Mouse (Mus musculus): ENCODE measurements around the gene Rapgef4. TPM values are rescaled to one million over a fixed set of nuclear protein-coding genes. Genes with fewer than 3 reads are reported as not detected.
A peak's percentile ranks its signal among the peaks of the same experiment; 100 is the strongest.

The Rapgef4 gene
- 14.4 and 23.4 TPM in 2 replicates for polyA plus RNA-seq (2015; fragmentation: Nextera tagmentation; extraction: Ambion mirVana)

GRCm38 (mm10) chr2:71980771-71981342 lies at the start of gene Rapgef4:
Gene Rapgef4, plus strand, starts transcription at chr2:71981240.
- peak within 1 kb of the TSS; percentile 86 for H3K4me2 ChIP-seq (ENCODE audit: low read length)
- WGBS = under 1% methylated on average over 42 of the region's 52 CpGs
- H3K27ac ChIP-seq (ENCODE audit: low read length) = peak within 1 kb of the TSS; percentile 53
- peak within 1 kb of the TSS; percentile 75 for H3K4me3 ChIP-seq (replicated peaks; ENCODE audit: low read length)
- H3K4me1 ChIP-seq (replicated peaks; ENCODE audit: control insufficient read depth, insufficient read depth, low read length) = peaks cover 14% of the 10 kb centered on the region
- no peaks in the 10 kb centered on the region for H3K27me3 ChIP-seq (replicated peaks; ENCODE audit: control insufficient read depth, insufficient read depth, low read length)
- no peaks in the 10 kb centered on the region for H3K36me3 ChIP-seq (ENCODE audit: control insufficient read depth, insufficient read depth)
- ATAC-seq = peak; percentile 78
- no peaks in the 10 kb centered on the region for H3K9me3 ChIP-seq (ENCODE audit: control insufficient read depth, low read length)
- peak within 1 kb of the TSS; percentile 93 for H3K9ac ChIP-seq (replicated peaks; ENCODE audit: low read depth, low read length)

DNA sequence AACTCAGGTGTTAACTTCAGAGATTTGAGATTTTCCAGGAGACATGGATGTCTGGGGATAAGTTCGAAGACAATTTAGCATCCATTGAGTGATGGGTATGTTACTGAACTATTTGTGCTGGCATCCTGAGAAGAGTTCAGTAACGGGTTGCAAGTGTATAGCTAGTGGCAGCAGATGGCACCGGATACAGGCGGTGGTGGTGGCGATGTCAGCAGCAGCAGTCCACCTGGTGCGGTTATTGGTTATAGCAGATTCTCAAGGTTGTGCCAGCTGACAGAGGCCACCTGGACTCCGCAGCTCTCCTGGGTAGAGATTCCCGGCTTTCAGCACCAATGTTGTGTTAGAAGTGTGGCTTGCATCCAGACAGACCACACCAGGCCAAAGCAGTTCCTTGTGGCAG lies 47.0 kb upstream of the Rapgef4 start:
- Histone ChIP-seq H3K27me3 (replicated peaks; ENCODE audit: control insufficient read depth, insufficient read depth, low read length) (no peaks in the 10 kb centered on the region), H3K36me3 (ENCODE audit: control insufficient read depth, insufficient read depth) (no peaks in the 10 kb centered on the region), H3K27ac (ENCODE audit: low read length) (no peak overlapping the region), H3K9ac (replicated peaks; ENCODE audit: low read depth, low read length) (no peak overlapping the region), H3K4me3 (replicated peaks; ENCODE audit: low read length) (no peak overlapping the region), H3K4me1 (replicated peaks; ENCODE audit: control insufficient read depth, insufficient read depth, low read length) (no peaks in the 10 kb centered on the region), H3K9me3 (ENCODE audit: control insufficient read depth, low read length) (no peaks in the 10 kb centered on the region), H3K4me2 (ENCODE audit: low read length) (no peak overlapping the region)
- 90% methylated on average over 8 of the region's 8 CpGs for WGBS
- no peak for ATAC-seq

GRCm38 (mm10) chr2:71936711-71937110 lies 44.3 kb upstream of the Rapgef4 start:
- Histone ChIP-seq H3K27me3 (replicated peaks; ENCODE audit: control insufficient read depth, insufficient read depth, low read length) (no peaks in the 10 kb centered on the region), H3K4me2 (ENCODE audit: low read length) (no peak overlapping the region), H3K9me3 (ENCODE audit: control insufficient read depth, low read length) (no peaks in the 10 kb centered on the region), H3K36me3 (ENCODE audit: control insufficient read depth, insufficient read depth) (no peaks in the 10 kb centered on the region), H3K4me3 (replicated peaks; ENCODE audit: low read length) (no peak overlapping the region), H3K9ac (replicated peaks; ENCODE audit: low read depth, low read length) (no peak overlapping the region), H3K27ac (ENCODE audit: low read length) (no peak overlapping the region), H3K4me1 (replicated peaks; ENCODE audit: control insufficient read depth, insufficient read depth, low read length) (no peaks in the 10 kb centered on the region)
- ATAC-seq = no peak
- 91% methylated on average over 1 of the region's 1 CpGs for WGBS

DNA sequence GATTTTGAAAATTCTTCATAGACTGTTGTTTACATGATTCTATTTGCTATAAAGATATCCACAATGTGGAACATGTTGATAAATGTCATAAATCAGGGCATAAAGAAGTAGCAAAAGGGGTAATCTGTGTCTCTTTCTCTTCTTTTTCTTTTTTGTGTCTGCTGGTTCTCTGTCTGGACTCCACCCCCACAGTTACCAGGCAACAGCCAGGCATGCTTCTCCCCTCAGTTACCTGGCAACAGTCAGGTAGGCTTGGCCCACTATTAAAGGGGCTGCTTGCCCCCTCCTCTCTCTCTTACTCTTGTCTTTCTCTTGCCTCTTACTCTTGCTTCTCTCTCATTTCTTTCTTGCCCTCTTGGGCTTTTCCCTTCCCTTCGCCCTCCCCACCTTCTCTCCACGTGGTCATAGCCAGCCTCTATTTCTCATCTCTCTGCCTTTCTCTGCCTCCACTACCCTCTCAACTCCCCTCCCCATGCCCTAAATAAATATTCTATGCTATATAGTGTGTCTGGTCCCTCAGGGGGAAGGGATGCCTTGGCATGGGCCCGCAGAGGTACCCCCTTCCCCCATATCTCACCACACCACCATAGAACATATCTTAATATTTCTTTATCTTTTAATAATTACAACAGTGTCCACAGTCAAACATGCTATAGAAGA lies 43.3 kb upstream of the Rapgef4 start:
- WGBS = 73% methylated on average over 3 of the region's 3 CpGs
- Histone ChIP-seq H3K27ac (ENCODE audit: low read length) (no peak overlapping the region), H3K4me3 (replicated peaks; ENCODE audit: low read length) (no peak overlapping the region), H3K9ac (replicated peaks; ENCODE audit: low read depth, low read length) (no peak overlapping the region), H3K9me3 (ENCODE audit: control insufficient read depth, low read length) (no peaks in the 10 kb centered on the region), H3K36me3 (ENCODE audit: control insufficient read depth, insufficient read depth) (no peaks in the 10 kb centered on the region), H3K27me3 (replicated peaks; ENCODE audit: control insufficient read depth, insufficient read depth, low read length) (no peaks in the 10 kb centered on the region), H3K4me2 (ENCODE audit: low read length) (no peak overlapping the region), H3K4me1 (replicated peaks; ENCODE audit: control insufficient read depth, insufficient read depth, low read length) (no peaks in the 10 kb centered on the region)
- peak; percentile 66 for ATAC-seq

DNA sequence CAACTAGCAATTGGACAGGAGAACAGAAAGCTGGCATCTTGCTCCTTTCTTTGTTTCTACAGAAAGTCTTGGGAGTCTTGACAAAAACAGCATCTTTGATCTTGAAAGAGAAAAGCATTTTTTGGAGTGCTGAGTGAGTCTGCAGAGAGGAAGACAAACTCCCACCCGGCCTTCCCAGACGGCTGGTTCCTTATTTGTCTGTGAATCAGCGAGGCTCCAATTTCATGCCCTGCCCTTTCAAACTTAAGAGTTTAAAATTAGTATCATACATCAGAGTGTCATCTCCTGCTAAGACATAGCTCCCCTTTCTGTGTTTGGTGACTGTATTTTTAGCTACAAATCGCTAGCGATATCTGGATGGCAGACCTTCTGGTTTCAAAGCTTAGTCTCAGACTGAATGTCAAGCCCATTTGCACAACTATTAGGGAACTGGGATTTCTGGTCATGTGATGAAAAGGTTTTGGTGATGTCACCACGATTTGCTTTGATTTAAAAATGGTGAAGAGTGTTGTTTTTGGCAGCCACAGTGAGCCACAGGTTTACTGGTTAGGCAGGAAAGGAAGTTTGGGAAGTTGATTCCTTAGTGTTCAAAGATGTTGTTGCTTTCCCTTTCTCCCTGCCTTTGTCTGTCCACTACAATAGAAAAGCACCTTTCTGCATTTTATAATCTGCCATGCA lies 42.2 kb upstream of the Rapgef4 start:
- no peaks in the 10 kb centered on the region for H3K36me3 ChIP-seq (ENCODE audit: control insufficient read depth, insufficient read depth)
- no peak for ATAC-seq
- 63% methylated on average over 6 of the region's 6 CpGs for WGBS

DNA sequence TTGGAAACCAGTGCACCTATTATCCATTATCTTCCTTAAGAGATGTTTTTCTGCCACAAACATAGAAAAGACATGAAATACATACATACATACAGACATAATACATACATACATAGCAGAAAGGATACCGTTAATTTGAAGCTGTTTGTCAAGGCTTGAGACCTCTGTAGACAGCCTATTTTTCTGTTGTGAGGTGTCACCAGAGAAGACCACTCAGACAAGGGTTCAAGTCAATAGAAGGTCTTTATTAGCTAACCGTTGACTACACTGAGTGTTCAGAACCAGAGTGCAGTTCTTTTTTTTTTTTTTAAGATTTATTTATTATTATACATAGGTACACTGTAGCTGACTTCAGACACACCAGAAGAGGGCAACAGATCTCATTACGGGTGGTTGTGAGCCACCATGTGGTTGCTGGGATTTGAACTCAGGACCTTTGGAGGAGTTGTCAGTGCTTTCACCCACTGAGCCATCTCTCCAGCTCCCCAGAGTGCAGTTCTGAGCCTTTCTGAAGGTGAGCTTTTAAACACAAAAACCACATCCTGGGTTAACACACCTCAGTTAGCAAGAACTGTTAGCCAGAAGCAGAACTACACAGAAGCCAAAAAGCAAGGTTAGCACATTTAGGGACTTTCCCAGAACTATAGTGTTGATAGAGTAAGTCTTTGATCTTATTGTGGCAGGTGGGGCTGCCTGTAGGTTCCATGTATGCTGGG lies 39.9 kb upstream of the Rapgef4 start:
- H3K36me3 ChIP-seq (ENCODE audit: control insufficient read depth, insufficient read depth) = no peaks in the 10 kb centered on the region
- H3K9me3 ChIP-seq (ENCODE audit: control insufficient read depth, low read length) = no peaks in the 10 kb centered on the region
- ATAC-seq = no peak
- H3K9ac ChIP-seq (replicated peaks; ENCODE audit: low read depth, low read length) = no peak overlapping the region
- no peaks in the 10 kb centered on the region for H3K27me3 ChIP-seq (replicated peaks; ENCODE audit: control insufficient read depth, insufficient read depth, low read length)
- H3K4me3 ChIP-seq (replicated peaks; ENCODE audit: low read length) = no peak overlapping the region
- H3K4me2 ChIP-seq (ENCODE audit: low read length) = no peak overlapping the region
- WGBS = 98% methylated on average over 3 of the region's 3 CpGs
- no peak overlapping the region for H3K27ac ChIP-seq (ENCODE audit: low read length)
- H3K4me1 ChIP-seq (replicated peaks; ENCODE audit: control insufficient read depth, insufficient read depth, low read length) = no peaks in the 10 kb centered on the region

More for the DNA sequence above, 42.2 kb upstream of the Rapgef4 start:
- Histone ChIP-seq H3K27ac (ENCODE audit: low read length) (no peak overlapping the region), H3K9me3 (ENCODE audit: control insufficient read depth, low read length) (no peaks in the 10 kb centered on the region), H3K4me3 (replicated peaks; ENCODE audit: low read length) (no peak overlapping the region), H3K9ac (replicated peaks; ENCODE audit: low read depth, low read length) (no peak overlapping the region), H3K4me2 (ENCODE audit: low read length) (no peak overlapping the region), H3K4me1 (replicated peaks; ENCODE audit: control insufficient read depth, insufficient read depth, low read length) (no peaks in the 10 kb centered on the region), H3K27me3 (replicated peaks; ENCODE audit: control insufficient read depth, insufficient read depth, low read length) (no peaks in the 10 kb centered on the region)

DNA sequence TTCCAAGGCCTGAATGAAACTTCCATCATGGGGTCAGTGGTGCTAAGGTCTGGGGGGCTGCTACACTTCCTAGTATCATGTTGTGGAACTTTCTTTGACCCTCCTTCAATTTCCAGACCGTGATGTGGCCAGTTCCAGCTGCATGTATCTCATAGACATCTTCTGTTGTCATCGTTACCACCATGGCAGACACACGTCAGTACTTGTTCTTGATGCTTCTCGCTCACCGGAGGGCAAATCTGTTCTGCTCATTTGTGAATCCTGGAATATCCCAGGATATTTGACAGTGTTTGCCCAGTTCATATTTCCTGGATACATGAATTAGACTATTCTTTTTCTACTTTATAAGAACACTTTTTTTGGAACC lies 39.3 kb upstream of the Rapgef4 start:
- H3K9me3 ChIP-seq (ENCODE audit: control insufficient read depth, low read length) = no peaks in the 10 kb centered on the region
- H3K27ac ChIP-seq (ENCODE audit: low read length) = no peak overlapping the region
- ATAC-seq = no peak
- no peaks in the 10 kb centered on the region for H3K4me1 ChIP-seq (replicated peaks; ENCODE audit: control insufficient read depth, insufficient read depth, low read length)
- H3K4me2 ChIP-seq (ENCODE audit: low read length) = no peak overlapping the region
- H3K4me3 ChIP-seq (replicated peaks; ENCODE audit: low read length) = no peak overlapping the region
- H3K36me3 ChIP-seq (ENCODE audit: control insufficient read depth, insufficient read depth) = no peaks in the 10 kb centered on the region
- WGBS = 94% methylated on average over 5 of the region's 5 CpGs
- no peaks in the 10 kb centered on the region for H3K27me3 ChIP-seq (replicated peaks; ENCODE audit: control insufficient read depth, insufficient read depth, low read length)
- no peak overlapping the region for H3K9ac ChIP-seq (replicated peaks; ENCODE audit: low read depth, low read length)

DNA sequence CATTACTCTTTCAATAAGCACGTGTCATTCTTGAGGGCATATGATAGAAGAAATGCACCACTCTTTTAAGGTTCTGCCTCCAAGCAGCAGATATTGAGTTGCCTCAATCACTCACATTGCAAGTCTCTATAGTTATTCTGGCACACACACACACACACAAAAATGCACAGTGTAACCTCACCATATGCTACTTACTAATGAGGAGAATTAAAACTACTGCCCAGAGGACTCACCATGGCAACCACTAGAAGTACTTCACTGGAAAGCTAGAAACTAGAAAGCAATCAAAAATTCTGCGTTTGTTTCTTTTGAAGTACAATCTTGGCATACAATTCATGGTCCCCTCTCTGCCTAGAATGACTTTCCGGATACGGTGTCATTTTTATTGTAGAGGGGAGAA lies 29.8 kb upstream of the Rapgef4 start:
- WGBS = 35% methylated on average over 4 of the region's 4 CpGs
- H3K9ac ChIP-seq (replicated peaks; ENCODE audit: low read depth, low read length) = no peak overlapping the region
- H3K27ac ChIP-seq (ENCODE audit: low read length) = no peak overlapping the region
- peaks cover 3% of the 10 kb centered on the region; the same call in 1 of the 2 replicates for H3K4me1 ChIP-seq (replicated peaks; ENCODE audit: control insufficient read depth, insufficient read depth, low read length)
- no peaks in the 10 kb centered on the region for H3K27me3 ChIP-seq (replicated peaks; ENCODE audit: control insufficient read depth, insufficient read depth, low read length)
- H3K4me3 ChIP-seq (replicated peaks; ENCODE audit: low read length) = no peak overlapping the region
- H3K4me2 ChIP-seq (ENCODE audit: low read length) = no peak overlapping the region
- no peaks in the 10 kb centered on the region for H3K9me3 ChIP-seq (ENCODE audit: control insufficient read depth, low read length)
- no peaks in the 10 kb centered on the region for H3K36me3 ChIP-seq (ENCODE audit: control insufficient read depth, insufficient read depth)
- no peak for ATAC-seq

DNA sequence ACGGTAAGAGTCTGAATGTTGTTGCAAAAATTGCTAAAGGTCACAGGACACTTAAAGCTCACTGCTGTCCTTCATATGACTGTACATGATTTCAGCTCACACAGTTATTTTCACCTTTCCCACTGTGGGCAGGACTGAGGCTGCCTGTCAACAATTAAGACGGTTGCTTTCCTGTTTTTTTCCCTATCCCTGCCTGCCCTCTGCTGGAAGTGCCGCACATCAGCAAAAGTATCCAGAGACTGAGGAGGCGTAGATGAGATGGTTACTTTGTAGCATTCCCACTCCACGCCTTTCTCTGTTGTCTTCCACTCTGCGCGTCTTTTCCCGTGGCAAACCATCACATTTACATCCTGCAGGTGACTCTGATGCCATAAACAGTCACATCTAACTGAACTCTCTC lies 25.4 kb upstream of the Rapgef4 start:
- ATAC-seq = no peak; the same call in 1 of the 2 replicates
- Histone ChIP-seq H3K4me3 (replicated peaks; ENCODE audit: low read length) (no peak overlapping the region), H3K9me3 (ENCODE audit: control insufficient read depth, low read length) (no peaks in the 10 kb centered on the region), H3K27ac (ENCODE audit: low read length) (no peak overlapping the region), H3K4me2 (ENCODE audit: low read length) (no peak overlapping the region), H3K36me3 (ENCODE audit: control insufficient read depth, insufficient read depth) (no peaks in the 10 kb centered on the region), H3K27me3 (replicated peaks; ENCODE audit: control insufficient read depth, insufficient read depth, low read length) (no peaks in the 10 kb centered on the region), H3K4me1 (replicated peaks; ENCODE audit: control insufficient read depth, insufficient read depth, low read length) (peaks cover 3% of the 10 kb centered on the region; the same call in 1 of the 2 replicates), H3K9ac (replicated peaks; ENCODE audit: low read depth, low read length) (no peak overlapping the region)
- 19% methylated on average over 8 of the region's 8 CpGs for WGBS

Measured in forebrain, embryonic 16.5 days (tissue).